Mouse (Mus musculus) liver, embryonic 14.5 days (tissue): ENCODE data around the gene Gyg. TPM values are rescaled to one million over a fixed set of nuclear protein-coding genes. Genes with fewer than 3 reads are reported as not detected.

Source experiments
- ATAC-seq: fragments of 200-750 bp; cut with Nextera tagmentation; 2 replicates; pipeline ENCODE4 v1.8.0; 2017; ENCODE audit warnings: moderate number of reproducible peaks, mild to moderate bottlenecking, moderate library complexity; ENCODE audit not compliant: insufficient read depth
- DNase-seq, 3 experiments: peaks; one replicate each; pipeline ENCODE4 v3.0.0-alpha.2; 2012 to 2013; ENCODE audit warnings: low read depth in 3 of 3, low spot score in 3 of 3
- H3K27ac ChIP-seq: fragments of 300-500 bp; sonication (generic); 2 replicates; pipeline ENCODE4 v1.5.1; 2014; ENCODE audit warnings: moderate library complexity, mild to moderate bottlenecking, control low read depth, inconsistent platforms
- H3K27me3 ChIP-seq: fragments of 300-500 bp; sonication (generic); 2 replicates; pipeline ENCODE4 v1.6.1; 2014; ENCODE audit warnings: mild to moderate bottlenecking, low read length, moderate library complexity; ENCODE audit not compliant: control insufficient read depth, insufficient read depth
- H3K36me3 ChIP-seq: fragments of 300-500 bp; sonication (generic); replicated peaks from 2 replicates; pipeline ENCODE4 v1.6.1; 2014; ENCODE audit warnings: low read depth; ENCODE audit not compliant: control insufficient read depth, insufficient read depth
- H3K4me1 ChIP-seq, 2 experiments: fragments of 200-500 bp in 1 of 2; fragments of 300-500 bp in 1 of 2; sonication (generic) in 1 of 2; replicated peaks; 2 replicates each; pipeline ENCODE4 v1.6.1; 2012 to 2014; ENCODE audit warnings: antibody characterized with exemption in 1 of 2, inconsistent platforms in 1 of 2, low read length in 1 of 2; ENCODE audit not compliant: control insufficient read depth in 2 of 2, insufficient read depth in 2 of 2
- H3K4me2 ChIP-seq: fragments of 300-500 bp; sonication (generic); 2 replicates; pipeline ENCODE4 v1.6.1; 2014; ENCODE audit warnings: low read depth, mild to moderate bottlenecking, control low read depth, moderate library complexity
- H3K4me3 ChIP-seq, 2 experiments: fragments of 200-500 bp in 1 of 2; fragments of 300-500 bp in 1 of 2; sonication (generic) in 1 of 2; 2 replicates each; pipeline ENCODE4 v1.5.1; 2012 to 2014; ENCODE audit warnings: low read depth in 2 of 2, low read length in 2 of 2, mild to moderate bottlenecking in 2 of 2, control low read depth in 1 of 2, inconsistent platforms in 1 of 2, moderate library complexity in 1 of 2; ENCODE audit not compliant: insufficient read depth in 1 of 2
- H3K9ac ChIP-seq: fragments of 300-500 bp; sonication (generic); replicated peaks from 2 replicates; pipeline ENCODE4 v1.6.1; 2014; ENCODE audit warnings: mild to moderate bottlenecking, control low read depth, moderate library complexity
- H3K9me3 ChIP-seq: fragments of 300-500 bp; sonication (generic); 2 replicates; pipeline ENCODE4 v1.6.1; 2016; ENCODE audit warnings: low read length, mixed read lengths; ENCODE audit not compliant: control insufficient read depth
- CTCF ChIP-seq: IDR thresholded peaks from 2 replicates; pipeline ENCODE4 v1.5.1; 2016; ENCODE audit warnings: antibody characterized with exemption, low read depth, control low read depth
- EP300 ChIP-seq: IDR thresholded peaks from 2 replicates; pipeline ENCODE4 v1.6.1; 2016; ENCODE audit warnings: antibody characterized with exemption, low read depth
- WGBS: fragments of 180-500 bp; shearing (Covaris S2); extraction: QIAGEN DNeasy Blood & Tissue Kit; methylation state at CpG from one replicate; pipeline ENCODE4 v1.1.7; 2014; ENCODE audit not compliant: insufficient replicate concordance; 5-methylcytosine and 5-hydroxymethylcytosine counted together
- polyA plus RNA-seq, 2 experiments: library from polyadenylated mRNA; depleted of rRNA in 1 of 2; stranded (reverse) in 1 of 2; unstranded in 1 of 2; fragments of >200 nt; fragmentation: Nextera tagmentation in 1 of 2; extraction: Ambion mirVana in 1 of 2; gene quantifications; 2 replicates each; pipeline versions ENCODE4 v1.2.1 to v1.2.3; 2012 to 2014

Gyg gene
- polyA plus RNA-seq (2012; rRNA removed) (8.9 and 11.2 TPM in 2 replicates), polyA plus RNA-seq (2014; fragmentation: Nextera tagmentation; extraction: Ambion mirVana) (21.3 and 22.5 TPM in 2 replicates)

GRCm38 (mm10) chr3:20154531-20155367 lies at the start of gene Gyg:
TSS of gene Gyg (minus strand) at chr3:20155317.
- H3K27ac ChIP-seq = no peak within 1 kb of the TSS
- DNase-seq (peak; percentile 18 to 31 (median 31)), ATAC-seq (peak; percentile 88)
- peak within 1 kb of the TSS; percentile 83 for H3K4me2 ChIP-seq
- no peaks in the 10 kb centered on the region; the same call in 1 of the 2 replicates for H3K36me3 ChIP-seq
- under 1% methylated on average over 73 of the region's 73 CpGs for WGBS
- TF ChIP-seq EP300 (no peak), CTCF (0 out of 2 replicates have a peak, but pooled peaks have one; percentile 4)
- no peaks in the 10 kb centered on the region for H3K27me3 ChIP-seq
- H3K9ac ChIP-seq = peak within 1 kb of the TSS; percentile 65
- peak within 1 kb of the TSS; percentile 58 to 78 for H3K4me3 ChIP-seq
- peaks cover 0 to 2% of the 10 kb centered on the region in 2 experiments; a peak in 3 of 4 replicates for H3K4me1 ChIP-seq
- no peaks in the 10 kb centered on the region for H3K9me3 ChIP-seq

- Histone ChIP-seq H3K27me3 (no peaks in the 10 kb centered on the region), H3K36me3 (no peaks in the 10 kb centered on the region), H3K4me3 (no peak overlapping the region), H3K9ac (no peak overlapping the region), H3K27ac (no peak overlapping the region), H3K4me1 (no peaks in the 10 kb centered on the region), H3K9me3 (no peaks in the 10 kb centered on the region), H3K4me2 (no peak overlapping the region)
- ATAC-seq (no peak), DNase-seq (peak; percentile 25 to 39 (median 28))
- WGBS = 22% methylated on average over 6 of the region's 6 CpGs
- peak; percentile 90 for TF ChIP-seq CTCF
- TF ChIP-seq EP300 = no peak
Observed at GRCm38 (mm10) chr3:20198869-20199268, 43.8 kb upstream of the Gyg start.

- Histone ChIP-seq H3K27ac (no peak overlapping the region), H3K4me1 (no peaks in the 10 kb centered on the region), H3K4me3 (no peak overlapping the region), H3K36me3 (no peaks in the 10 kb centered on the region), H3K4me2 (no peak overlapping the region), H3K9me3 (no peaks in the 10 kb centered on the region), H3K9ac (no peak overlapping the region), H3K27me3 (no peaks in the 10 kb centered on the region)
- no peak for TF ChIP-seq EP300
- TF ChIP-seq CTCF = no peak
- DNase-seq (no peak), ATAC-seq (no peak)
- 19% methylated on average over 10 of the region's 10 CpGs for WGBS
Observed at GRCm38 (mm10) chr3:20197878-20198277, 42.8 kb upstream of the Gyg start.

GRCm38 (mm10) chr3:20188976-20189675 lies 34.0 kb upstream of the Gyg start:
- no peaks in the 10 kb centered on the region for H3K27me3 ChIP-seq
- 29% methylated on average over 5 of the region's 5 CpGs for WGBS
- no peak overlapping the region for H3K4me3 ChIP-seq
- H3K36me3 ChIP-seq = no peaks in the 10 kb centered on the region
- DNase-seq = no peak
- H3K9me3 ChIP-seq = no peaks in the 10 kb centered on the region
- TF ChIP-seq EP300 = no peak
- TF ChIP-seq CTCF = no peak
- ATAC-seq = no peak
- peaks cover 0 to 3% of the 10 kb centered on the region in 2 experiments; a peak in 1 of 4 replicates for H3K4me1 ChIP-seq
- H3K9ac ChIP-seq = no peak overlapping the region
- no peak overlapping the region for H3K27ac ChIP-seq
- no peak overlapping the region for H3K4me2 ChIP-seq

- Histone ChIP-seq H3K27me3 (no peaks in the 10 kb centered on the region), H3K9me3 (no peaks in the 10 kb centered on the region), H3K4me3 (no peak overlapping the region), H3K36me3 (no peaks in the 10 kb centered on the region), H3K4me1 (no peaks in the 10 kb centered on the region), H3K4me2 (no peak overlapping the region), H3K27ac (no peak overlapping the region), H3K9ac (no peak overlapping the region)
- DNase-seq = no peak
- no peak for ATAC-seq
- no peak for TF ChIP-seq CTCF
- TF ChIP-seq EP300 = no peak
- 64% methylated on average over 6 of the region's 6 CpGs for WGBS
Observed at GRCm38 (mm10) chr3:20172394-20172793, 17.3 kb upstream of the Gyg start.
